Mouse (Mus musculus) ovary, adult 18-20 months (tissue): ENCODE measurements around the gene Tnfsf13b.

Source experiments
- DNase-seq: peaks from one replicate; pipeline ENCODE4 v3.0.0; 2022; ENCODE audit warnings: low spot score, mixed read lengths

Gene Tnfsf13b

DNA sequence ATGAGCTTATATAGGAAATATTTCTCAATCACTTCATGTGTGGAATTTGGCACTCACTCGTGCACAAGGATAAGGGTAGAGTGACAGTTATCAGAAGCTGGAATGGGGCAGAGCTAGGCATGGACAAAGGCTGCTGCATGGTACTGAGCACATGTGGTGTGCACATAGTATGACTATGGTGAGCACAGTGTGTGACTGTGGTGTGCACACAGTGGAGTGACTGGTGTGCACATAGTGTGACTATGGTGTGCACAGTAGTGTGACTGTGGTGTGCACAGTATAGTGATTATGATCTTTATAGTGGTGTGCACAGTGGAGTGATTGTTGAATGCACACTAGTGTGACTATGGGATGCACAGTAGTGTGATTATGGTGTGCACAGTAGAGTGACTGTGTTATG lies 39.5 kb downstream of the Tnfsf13b start:
- no peak for DNase-seq

DNA sequence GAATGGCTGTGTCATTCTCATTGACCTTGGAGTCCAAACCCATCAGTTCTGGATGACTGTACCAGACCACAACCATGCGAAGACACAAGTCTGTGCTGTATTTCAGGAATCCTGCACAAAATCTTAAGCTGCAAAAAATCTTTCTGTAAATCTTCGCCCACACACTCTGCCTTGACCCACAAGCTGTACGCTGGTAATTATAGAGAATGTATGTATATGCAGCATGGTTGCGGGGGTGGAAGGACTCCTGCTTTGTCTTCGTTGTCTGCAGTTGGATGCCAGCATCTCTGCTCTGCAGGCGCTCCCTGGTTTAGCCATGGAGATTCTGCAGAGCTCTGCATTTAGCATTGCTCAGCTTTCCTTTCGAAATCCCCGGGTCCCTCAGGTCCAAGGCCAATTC lies 42.9 kb downstream of the Tnfsf13b start:
- DNase-seq, result no peak

DNA sequence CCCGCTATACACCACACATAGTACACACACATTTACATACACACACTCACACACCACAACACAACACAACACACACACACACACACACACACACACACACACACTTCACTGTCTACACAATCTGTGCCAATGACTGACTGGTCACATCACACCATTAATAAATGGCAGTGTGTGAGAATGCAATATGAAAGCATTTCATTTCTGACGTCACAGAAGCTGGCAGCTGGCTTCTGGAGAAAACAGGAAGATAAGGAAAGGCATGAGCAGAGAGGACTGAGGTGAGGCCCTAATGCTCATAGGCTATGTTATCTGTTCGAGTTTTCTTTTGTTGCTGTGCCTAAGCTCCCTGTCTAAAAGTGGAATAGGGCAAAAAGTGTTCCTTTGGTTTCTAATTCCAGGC lies 45.3 kb downstream of the Tnfsf13b start:
- DNase-seq, result no peak

DNA sequence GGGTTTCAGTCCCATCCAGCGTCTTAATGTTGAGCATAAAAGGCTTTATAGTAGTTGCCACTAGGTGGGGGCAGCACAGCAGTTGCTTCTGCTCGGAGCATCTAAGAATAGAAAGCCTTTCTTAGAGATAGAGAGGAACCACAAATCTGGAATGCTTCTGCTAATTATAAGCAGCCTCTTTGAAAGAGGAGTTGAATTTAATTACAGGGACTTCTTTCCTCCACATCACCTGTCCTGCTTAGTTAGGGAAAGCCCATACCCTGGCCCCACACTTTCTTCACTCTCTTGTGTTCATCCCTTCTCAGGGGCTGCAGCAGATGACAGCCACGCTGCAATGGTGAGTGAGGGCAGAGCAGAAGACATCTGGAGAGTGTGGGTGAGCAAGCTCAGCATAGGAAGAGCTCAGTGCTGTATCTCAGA lies 47.3 kb downstream of the Tnfsf13b start:
- no peak for DNase-seq

DNA sequence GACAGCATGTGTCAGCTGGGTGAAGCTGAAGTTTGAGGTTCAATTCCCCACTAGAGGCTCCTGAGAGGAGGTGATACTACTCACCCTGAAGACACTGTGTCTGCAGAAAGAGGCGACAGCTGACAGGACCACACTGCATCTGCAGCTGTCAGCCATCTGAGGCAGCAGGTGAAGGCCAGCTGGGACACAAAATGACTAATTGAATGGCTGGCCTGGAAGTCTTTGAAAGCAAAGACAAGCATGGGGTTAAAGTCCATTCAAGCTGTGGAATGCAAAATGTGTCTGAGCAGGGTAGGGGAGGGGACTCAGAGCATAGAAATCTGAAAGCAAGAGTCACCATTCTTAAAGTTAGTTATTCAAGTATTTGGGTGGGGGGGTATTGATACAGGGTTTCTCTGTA lies 54.7 kb downstream of the Tnfsf13b start:
- no peak for DNase-seq

DNA sequence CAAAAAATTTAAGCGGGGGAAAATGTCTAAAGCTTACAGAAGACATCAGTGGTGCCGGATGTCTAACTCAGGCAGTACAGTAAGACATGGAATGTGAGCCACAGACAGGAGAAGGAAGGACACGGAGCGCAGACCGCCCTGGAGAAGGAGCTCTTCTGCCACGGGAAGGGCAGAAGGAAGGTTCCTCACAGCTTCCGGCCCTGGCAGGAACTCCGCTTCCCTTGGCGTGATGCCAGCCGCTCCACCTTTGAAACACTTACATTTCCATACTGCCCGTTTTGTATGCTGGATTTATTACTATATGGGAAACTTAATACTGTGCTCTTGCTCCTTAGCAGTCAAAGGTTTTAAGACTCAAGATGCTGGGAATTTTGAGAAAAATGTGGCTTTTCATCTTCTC lies 60.6 kb downstream of the Tnfsf13b start:
- no peak for DNase-seq

DNA sequence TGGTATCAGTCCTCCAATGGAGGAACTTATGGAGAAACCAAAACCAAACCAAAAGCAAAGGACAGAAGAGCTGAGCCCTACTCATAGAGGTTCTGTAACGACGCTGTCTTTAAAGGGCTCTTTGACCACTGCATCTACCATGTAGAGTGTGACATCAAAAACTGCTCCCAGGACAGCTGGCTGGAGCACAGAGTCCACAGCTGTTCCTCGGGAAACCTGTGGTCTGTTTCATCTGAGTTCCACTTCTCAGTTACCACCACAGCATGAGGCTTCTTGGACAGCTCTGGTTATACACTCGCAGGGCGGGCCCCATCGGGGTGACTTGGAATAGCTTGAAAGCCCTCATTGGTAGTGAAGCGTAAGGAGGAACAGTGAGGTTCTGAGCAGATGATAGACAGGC lies 61.5 kb downstream of the Tnfsf13b start:
- no peak for DNase-seq

DNA sequence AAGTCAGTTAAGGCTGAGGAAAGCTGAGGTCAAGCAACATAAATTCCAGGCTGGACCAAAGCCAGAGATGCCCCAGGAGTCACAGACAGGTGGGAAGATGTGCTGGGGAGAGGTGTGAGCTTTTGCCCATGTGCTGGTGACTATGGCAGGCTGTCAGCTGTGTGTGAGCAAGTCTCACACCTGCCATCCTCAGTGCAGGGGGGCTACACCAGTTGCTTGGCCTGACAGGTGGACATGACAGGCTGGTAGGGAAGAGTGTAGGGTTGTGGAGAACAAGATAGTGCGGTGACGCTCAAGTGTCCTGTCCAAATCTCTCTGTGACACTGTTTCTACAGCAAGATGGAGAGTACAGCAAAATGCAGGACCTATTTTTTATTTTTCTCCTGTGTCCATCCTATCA lies 66.1 kb downstream of the Tnfsf13b start:
- DNase-seq, result no peak
